Mouse (Mus musculus) gonadal fat pad, adult 2 months (tissue): ENCODE data around the gene Pet100. TPM values are rescaled to one million over a fixed set of nuclear protein-coding genes. Genes with fewer than 3 reads are reported as not detected.
"Not testable (repeated sequence)": the region's sequence is repeated elsewhere in the genome, so short reads cannot be mapped to it uniquely, and the experiment has no call there.

Experiments
- DNase-seq: peaks from one replicate; pipeline ENCODE4 v3.0.0-alpha.2; 2012; ENCODE audit warnings: low read depth
- polyA plus RNA-seq: library from polyadenylated mRNA; depleted of rRNA; stranded (reverse); fragments of >200 nt; gene quantifications from 2 replicates; pipeline ENCODE4 v1.2.3, GENCODE M21; 2012; rRNA removed

Gene Pet100
- polyA plus RNA-seq: 11.6 and 12.5 TPM in 2 replicates

DNA sequence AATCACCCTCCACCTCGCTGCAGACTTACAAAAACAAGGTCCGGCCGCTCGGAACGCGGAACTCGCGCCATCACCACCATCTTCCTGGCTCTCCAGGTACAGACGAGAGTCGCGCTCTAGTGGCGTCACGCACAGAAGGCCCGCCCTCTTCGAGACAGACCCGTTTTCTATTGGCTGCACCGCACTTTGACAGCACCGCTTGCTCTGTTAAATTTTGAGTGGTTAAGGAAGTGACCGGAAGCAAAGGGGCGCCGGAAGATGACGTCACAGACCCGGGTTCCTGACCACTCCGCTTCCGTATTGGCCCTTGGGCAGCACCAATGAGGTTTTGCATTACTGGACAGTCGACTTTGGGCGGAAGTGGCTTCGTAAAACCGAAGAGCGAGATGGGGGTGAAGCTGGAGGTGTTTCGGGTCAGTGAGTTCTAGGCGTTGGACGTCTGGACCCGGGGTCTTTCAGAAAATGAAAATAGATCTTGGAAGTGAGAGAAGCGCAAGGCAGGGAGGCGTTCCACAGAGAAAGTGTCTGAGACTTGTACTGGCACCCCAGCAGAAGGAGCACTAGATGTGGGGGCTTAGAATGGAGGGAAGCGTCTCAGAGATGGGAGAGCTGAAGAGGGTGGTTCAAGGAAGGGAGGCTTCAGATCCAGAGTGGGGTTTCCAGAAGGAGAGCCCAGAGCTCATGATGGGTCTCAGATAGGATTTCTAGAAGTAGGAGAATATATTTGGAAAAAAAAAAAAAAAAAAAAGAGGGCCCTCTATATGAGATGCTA is at the start of gene Pet100, which contains the start of gene Xab2:
TSS of gene Pet100 (plus strand) at position 350 of the 772 bp plus-strand sequence.
TSS of gene Xab2 (minus strand) at position 118 of the 772 bp plus-strand sequence.
- peak; percentile 96 for DNase-seq

DNA sequence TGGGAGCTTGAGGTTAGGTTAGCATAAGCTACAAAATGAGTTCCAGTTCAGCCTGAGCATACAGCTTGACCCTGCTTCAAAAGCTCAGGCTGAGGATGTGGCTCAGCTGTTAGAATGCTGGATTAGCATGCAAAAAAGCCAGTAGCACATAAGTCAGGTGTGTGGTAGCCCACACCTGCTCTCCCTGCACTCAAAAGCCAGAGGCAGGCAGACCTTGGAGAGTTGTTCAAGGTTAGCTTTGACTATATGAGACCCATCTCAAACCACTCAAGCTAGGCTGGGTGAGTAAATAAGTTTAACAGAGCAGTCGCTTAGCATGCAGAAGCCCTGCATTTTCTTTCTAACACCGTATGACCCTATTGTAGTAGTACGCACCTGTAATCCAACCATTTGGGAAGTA is 46.8 kb upstream of the Pet100 start:
- DNase-seq: no peak

DNA sequence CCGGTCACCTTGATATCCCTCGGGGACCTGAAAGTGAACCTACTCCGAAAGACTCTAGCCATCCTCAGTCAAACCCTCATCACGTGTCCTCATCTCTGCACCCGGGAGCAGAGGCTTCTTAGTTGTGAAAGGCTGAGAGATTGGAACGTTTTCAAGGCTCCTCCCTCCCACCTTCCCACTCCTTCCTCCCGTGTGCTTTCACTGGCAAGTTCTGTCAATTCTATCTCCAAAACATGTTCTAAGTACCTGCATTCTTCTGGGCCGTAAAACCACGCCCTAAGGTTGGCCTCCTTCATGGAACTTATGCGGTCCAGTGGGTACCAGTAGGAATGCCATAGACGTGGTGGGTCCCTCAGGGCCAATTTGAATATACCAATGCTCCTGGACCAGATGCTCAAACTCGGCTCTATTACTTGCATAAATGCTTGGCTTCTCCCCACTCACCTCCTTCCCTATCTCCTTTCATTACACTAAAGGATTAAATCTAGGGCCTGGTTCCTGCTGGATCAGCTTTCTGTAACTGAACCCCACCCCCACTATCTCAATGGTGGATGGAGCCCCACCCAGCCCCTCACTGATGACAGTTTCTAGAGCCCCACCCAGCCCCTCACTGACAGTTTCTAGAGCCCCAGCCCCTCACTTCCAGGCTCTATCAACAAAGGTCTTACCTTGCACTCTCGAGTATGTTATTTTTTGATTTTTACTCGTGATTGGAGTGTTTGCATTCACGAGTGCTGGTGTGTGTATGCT is 45.0 kb upstream of the Pet100 start:
- DNase-seq: peak; percentile 58

DNA sequence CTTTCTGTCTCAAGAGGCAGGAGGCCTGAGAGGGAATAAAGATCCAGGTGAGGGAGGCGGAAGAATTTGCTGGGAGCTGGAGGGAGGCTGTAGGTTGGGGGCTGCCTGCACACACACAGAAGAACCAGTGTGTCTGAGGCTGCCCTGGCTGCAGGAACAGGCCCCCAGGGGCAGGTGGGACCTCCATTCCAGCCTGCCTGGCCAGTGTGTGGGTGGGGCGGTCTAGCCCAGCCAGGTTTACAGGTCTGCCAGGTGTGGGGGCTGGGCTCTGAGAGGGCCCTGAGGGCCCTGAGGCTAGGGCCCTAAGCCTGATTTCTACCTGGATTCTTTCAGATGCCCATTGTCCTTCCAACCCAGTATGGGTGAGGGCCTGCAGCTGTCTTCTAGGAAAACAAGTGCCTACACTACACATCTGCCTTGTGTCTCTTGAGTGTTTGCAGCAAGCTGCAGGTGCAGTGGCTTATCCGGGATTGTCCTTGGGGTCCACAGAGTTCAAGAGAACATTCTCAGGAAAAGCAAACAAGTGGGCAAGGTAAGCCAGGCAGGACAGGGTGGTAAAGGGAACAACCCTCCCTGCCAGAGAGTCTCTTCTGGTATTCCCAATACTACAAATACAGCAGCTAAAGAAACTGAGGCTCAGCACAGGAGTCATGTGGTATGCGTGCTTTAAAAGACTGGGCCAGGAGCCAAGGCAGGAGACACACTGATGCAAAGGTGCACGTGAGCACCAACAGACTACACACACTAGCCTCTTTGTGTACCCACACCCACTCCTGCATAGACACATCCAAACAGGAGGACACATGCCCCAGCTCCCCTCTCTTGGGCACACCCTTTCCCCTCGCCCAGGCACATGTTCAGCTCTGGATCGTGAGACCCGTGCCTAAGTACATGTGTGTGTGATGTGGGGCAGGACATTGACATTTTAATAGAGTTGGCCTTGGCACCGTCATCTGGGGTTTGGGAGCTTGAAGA is 41.7 kb upstream of the Pet100 start:
- DNase-seq: peak; percentile 41

DNA sequence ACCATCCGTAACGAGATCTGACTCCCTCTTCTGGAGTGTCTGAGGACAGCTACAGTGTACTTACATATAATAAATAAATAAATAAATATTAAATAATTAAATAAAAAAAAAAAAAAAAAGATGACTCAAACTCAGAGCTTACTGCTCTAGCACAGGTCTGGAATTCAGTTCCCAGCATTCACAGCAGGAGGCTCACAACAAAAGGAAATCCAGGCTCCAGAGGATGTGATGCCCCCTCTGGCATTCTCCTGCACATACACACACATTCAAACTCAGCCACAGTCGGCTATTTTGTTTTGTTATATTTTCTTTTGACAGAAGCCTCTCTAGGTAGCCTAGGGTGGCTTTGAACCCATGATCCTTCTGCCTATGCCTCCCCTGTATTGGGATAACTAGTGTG is 39.4 kb upstream of the Pet100 start:
- not testable (repeated sequence) for DNase-seq

DNA sequence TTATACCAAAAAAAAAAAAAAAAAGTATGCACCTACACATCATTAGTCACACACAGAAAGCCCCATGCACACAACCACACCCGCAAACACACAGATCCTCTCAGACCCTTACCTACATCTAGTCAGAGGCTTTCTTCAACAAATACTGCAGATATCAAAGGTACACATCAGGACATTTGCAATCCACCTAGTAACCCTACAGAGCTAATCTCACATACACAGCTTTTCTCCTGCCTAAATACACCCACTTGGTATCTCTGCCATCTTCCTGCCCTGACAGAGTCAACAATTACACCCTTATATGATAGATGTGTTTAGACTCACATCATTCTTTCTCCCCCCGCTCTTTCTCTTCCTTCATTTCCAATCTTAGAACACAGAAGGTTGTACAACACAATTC is 34.9 kb upstream of the Pet100 start:
- no peak for DNase-seq

DNA sequence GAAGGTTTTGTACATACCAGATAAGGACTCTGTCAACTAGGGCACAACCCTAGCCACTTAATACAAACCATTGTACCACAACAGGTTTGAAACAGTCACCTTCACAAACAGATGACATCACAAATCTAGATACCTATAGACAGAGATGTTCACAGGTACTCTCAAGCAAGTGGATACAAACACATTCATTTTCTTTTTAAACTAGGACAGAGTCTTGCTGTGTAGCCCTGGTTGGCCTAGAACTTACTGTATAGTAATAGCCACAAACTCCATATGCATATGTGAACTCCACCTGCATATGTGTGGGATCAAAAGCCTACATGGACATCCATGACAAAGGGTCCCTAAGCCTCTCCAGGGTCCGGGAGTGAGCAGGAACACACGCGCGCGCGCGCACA is 34.4 kb upstream of the Pet100 start, which contains the start of gene Camsap3:
TSS of gene Camsap3 (plus strand) at position 301 of the 398 bp plus-strand sequence.
- no peak for DNase-seq

DNA sequence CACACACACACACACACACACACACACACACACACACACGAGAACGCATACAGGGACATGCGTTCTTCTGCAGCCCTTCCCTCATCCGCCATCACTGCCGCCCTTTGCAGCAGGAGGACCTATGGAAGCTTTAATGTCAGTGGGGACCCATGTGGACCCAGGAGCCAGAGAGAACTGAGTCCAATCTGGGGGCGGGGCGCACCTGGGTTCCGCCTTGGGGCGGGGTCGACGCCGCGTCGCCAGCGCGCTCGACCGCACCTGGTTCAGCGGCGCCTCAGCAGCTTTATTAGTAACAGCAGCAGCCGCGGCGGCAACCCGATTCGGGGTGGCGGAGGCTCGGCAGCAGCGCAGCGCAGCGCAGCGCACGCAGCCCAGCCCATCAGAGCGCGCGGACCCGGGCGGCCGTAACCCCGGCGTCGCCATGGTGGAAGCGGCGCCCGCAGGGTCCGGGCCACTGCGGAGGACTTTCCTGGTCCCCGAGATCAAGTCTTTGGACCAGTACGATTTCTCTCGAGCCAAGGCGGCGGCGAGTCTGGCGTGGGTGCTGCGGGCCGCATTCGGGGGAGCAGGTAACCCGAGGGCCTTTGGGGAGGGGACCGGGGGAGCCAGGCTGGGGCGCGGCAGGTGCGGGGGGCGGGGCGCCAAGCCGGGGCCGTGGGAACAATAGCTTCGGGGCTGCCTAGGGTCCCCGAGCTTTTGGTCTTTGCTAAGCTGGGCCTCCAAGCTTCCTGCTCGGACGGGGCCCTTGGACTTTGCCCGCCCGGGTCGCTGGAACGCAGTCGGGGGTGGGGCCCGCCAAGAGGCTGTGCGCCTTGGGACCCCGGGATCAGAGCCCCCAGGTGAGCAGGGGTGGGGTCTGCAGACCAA is 33.7 kb upstream of the Pet100 start:
- DNase-seq: no peak

DNA sequence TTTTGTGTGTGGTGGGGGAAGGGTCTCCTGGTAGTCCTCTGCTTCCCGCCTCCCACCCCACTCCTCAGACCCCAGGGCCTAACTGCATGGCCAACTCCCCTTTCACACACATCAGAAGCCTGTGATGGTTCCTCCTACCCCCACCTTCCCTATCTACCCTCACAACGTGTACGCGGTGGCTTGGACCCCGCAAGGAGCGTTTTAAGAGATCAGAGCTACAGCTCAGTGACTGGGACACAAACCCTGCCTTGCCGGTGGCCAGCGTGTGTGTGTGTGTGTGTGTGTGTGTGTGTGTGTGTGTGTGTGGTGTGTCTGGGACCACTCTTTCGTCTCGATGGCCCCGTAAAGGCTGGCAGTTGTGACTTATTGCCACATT is 33.1 kb upstream of the Pet100 start:
- DNase-seq: no peak

DNA sequence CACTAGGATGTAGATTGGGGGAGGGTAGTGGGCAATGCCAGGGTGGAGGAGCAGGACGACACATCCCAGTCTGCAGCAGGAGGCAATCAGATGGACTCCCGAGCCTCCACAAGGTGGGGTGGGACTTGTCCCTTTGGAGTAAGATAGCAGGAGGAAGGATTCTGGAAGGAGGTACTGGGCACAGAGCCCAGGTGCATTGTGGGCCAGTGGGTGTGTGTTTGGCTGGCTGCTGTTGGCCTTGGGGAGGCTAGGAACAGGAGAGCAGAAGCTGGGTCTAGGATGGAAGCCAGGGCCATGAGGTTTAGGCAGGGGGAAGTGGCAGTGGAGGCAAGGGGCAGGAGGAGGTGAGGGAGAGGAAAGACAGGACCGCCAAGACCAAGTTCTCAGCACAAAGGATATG is 27.9 kb upstream of the Pet100 start:
- no peak for DNase-seq

DNA sequence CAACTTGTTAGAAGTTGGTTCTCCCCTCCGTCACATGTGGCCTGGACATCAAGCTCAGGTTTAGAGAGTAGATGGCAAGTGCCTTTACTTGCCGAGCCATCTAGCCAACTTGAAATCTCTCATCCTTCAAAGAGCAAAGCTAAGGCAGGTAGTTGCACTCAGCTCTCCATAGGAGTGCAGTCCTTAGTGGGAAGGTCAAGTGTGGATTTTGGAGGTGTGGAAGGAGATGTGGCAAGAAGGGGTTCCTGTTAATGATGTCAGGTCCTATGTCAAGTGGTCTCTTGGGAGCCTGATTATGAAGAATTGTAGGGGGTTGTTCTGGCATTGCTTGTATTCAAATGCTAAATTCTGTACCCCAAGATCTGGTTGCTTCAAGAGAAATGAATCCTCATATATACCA is 26.9 kb upstream of the Pet100 start:
- DNase-seq: no peak

DNA sequence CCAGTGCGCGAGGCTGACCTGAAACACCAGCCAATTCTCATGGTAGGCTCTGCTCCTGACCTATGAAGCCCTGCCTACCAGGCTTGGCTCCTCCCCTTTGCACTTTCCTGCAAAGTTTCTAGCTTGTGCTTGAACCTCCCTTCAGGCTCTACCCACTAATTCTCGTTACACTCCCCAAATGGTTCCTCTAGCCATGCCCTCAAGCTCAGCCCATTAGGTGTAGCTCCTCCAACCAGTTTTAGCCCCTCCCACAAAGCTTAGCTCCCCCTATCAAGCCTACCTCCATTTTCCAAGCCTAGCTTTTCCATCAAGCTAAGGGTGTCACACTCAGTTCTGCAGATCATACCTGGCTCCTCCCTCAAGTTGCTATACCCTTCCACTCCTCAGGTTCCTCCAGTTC is 23.3 kb upstream of the Pet100 start:
- DNase-seq: no peak

DNA sequence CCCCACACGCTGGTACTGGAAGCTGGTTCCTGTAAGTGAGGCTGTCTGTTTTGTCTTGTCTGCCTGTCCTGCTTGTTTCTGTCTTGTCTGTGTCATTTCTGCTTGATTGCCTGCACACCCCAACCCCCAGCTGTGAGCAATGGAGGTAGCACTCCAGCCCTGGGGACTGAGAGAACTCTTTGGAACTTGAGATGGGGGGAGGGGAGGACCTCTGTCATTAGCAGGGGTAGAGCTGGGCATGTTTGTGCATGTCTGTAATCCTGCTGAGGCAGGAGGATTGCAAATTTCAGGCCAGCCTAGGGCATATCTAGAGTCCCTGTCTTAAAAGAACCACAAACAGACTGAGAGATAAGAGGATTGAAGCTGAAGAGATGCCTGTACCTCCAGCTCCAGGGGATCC is 22.1 kb upstream of the Pet100 start:
- DNase-seq: no peak

DNA sequence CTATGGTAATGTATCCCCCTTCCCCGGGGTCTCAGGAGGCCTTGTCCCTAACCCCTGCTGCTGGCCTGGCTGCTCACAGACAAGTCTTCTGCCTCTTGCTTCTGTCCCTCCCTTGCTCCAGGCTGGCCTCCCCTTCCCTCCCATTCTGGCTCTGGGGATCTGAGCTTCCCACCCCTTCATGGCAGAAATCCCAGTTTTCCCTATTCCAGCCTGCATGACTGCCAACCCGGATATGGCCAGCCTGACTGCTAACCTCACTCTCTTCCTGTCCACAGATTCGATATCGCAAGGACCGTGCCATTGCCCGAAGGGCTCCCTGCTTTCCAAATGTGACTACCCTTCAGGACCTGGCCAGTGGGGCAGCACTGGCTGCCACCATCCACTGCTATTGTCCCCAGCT is 20.9 kb upstream of the Pet100 start:
- no peak for DNase-seq

DNA sequence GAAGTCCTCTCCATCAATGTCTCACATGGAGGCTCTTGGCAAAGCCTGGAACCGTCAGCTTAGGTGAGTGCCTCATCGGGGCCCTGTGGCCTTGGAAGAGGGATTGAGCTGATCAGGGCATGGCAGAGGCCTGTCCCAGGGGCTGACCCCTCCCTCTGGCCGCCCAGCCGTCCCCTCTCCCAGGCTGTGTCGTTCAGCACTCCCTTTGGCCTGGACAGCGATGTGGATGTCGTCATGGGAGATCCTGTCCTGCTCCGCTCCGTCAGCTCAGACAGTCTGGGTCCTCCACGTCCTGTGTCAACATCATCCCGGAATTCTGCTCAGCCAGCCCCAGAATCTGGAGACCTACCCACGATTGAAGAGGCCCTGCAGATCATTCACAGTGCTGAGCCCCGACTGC is 17.9 kb upstream of the Pet100 start:
- no peak for DNase-seq

DNA sequence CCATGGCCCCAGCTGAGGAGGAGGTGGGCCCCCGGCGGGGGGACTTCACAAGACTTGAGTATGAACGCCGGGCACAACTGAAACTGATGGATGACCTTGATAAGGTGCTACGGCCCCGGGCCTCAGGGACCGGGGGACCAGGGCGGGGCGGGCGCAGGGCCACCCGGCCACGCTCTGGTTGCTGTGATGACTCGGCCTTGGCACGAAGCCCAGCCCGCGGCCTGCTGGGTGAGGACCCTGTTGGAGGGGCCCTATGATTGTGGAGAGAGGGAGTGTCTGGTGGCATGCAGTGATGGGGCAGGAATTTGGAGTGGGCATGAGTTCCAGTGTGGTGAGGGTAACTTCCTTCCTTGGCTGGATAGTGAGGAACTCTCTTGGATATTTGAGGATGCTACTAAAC is 14.8 kb upstream of the Pet100 start:
- no peak for DNase-seq

DNA sequence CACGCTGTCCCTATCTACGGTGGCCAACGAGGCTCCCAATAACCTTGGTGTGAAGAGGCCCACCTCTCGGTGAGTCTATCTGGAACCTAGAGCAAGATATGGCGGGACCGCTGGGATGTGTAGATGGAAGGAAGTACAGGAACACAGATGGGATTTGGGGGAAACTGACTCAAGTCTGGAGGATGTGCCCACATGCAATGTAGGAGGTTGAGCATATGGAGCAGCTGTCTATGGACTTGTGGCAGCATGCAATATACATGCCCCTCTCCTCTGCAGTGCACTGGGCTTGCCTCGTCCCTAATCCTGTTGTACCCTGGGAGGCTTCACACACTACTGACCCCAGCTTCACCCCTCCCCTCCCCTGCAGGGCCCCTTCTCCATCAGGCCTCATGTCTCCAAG is 13.5 kb upstream of the Pet100 start:
- DNase-seq: no peak

DNA sequence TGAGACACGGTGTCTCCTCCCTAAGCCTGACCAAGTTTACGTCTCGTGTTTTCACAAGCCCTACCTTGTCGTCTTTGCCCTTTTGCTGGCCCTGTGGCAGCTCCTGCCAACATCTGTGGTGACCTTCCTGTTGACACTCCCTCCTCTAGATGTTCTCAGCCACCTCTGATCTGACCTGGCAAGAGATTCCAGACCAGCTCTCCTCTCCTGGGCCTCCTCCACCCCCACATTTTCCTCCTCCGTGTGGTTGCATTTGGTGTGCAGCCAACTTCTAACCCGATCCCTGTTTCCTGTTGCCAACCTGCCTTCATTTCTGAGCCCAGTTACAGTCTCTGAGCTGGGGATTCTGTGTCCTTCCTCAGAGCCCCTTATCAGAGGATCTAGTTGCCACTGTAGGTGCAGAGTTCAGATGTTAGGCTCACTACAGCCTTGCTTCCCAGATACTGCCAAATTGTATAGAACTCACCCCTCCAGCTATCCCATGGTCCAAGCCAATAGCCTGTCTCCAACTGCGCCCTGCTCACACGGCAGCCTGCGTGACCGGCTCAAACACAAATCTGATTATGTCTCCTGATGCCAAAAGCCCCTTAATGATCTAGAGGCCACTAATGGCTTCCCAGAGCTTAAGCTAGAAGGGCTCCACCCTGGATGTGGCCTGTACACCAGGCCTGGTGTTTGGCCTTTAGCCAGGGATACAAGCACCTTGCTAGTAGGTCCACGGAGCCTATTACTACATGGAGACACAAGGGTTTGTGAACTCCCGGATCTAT is 12.1 kb upstream of the Pet100 start:
- DNase-seq: peak; percentile 84

DNA sequence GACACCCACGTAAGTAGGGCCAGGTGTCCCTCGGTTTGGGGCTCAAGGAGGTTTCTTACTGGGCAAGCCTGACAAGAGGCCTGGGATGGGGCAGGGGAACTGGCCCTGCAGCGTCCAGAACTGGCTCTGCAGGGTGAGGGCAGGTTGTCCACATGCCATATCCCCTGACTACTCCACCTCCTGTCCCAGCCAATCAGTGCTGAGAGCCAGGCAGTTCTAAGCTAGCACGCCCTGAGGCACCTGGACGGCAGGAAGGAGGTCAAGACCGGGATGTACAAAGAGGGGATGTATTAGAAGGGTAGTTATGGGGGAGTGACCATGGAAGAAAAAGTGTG is 11.6 kb upstream of the Pet100 start:
- no peak for DNase-seq

DNA sequence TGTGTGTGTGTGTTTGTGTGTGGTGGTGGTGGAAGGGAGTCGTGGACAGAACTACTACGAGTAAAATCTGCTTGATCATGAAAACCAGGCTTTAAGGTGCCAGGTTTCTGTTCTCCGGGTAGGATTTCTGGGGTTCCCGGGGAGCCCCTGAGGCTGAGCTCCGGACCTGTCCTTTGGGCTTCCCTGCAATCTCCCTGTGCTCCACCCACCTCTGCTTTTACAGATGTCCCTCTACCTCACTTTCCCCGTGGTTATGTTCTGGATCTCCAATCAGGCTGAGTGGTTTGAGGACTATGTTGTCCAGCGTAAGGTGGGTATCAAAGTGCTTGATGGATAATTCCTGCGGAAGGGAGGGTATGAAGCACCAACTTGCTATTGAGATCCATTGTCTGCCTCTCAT is 771 bp downstream of the Pet100 start:
- DNase-seq: no peak
